Mouse (Mus musculus) embryonic facial prominence, embryonic 13.5 days (tissue): ENCODE measurements around the gene Olfr272. TPM values are rescaled to one million over a fixed set of nuclear protein-coding genes. Genes with fewer than 3 reads are reported as not detected.

ENCODE experiments used
- polyA plus RNA-seq: library from polyadenylated mRNA; unstranded; fragments of >200 nt; fragmentation: Nextera tagmentation; extraction: Ambion mirVana; gene quantifications from 2 replicates; pipeline ENCODE4 v1.2.1, GENCODE M21; 2015

Gene Olfr272
- polyA plus RNA-seq, 1 experiment from 2014 or later = not detected

Other genes with a start within 250 kb of the Olfr272 start
- gene Olfr275, start 104.6 kb downstream of the Olfr272 start, polyA plus RNA-seq = not detected in 2 replicates
- not detected in 2 replicates for gene Olfr273, start 59.9 kb downstream of the Olfr272 start, polyA plus RNA-seq
- gene Olfr270, start 45.4 kb upstream of the Olfr272 start, polyA plus RNA-seq = not detected in 2 replicates
- gene Nipsnap3a, start 70.1 kb upstream of the Olfr272 start, polyA plus RNA-seq = not detected in 2 replicates
- gene Nipsnap3b, start 92.7 kb upstream of the Olfr272 start, polyA plus RNA-seq = 58.9 and 60.1 TPM in 2 replicates
- gene Abca1, start 240.7 kb upstream of the Olfr272 start, polyA plus RNA-seq = 7.2 and 8.7 TPM in 2 replicates